Mouse (Mus musculus) embryonic facial prominence, embryonic 13.5 days (tissue): ENCODE results near the gene Rtn4rl1. TPM values are rescaled to one million over a fixed set of nuclear protein-coding genes. Genes with fewer than 3 reads are reported as not detected.

Source experiments
- ATAC-seq: fragments of 200-750 bp; cut with Nextera tagmentation; 2 replicates; pipeline ENCODE4 v1.8.0; 2017; ENCODE audit warnings: low read depth; ENCODE audit not compliant: insufficient number of reproducible peaks, insufficient read depth, low FRiP score, low TSS enrichment
- H3K27ac ChIP-seq: fragments of 300-500 bp; sonication (generic); 2 replicates; pipeline ENCODE4 v1.5.1; 2015; ENCODE audit warnings: moderate library complexity, mild to moderate bottlenecking, inconsistent platforms
- H3K27me3 ChIP-seq: fragments of 300-500 bp; sonication (generic); 2 replicates; pipeline ENCODE4 v1.6.1; 2015; ENCODE audit warnings: mild to moderate bottlenecking, inconsistent platforms
- H3K36me3 ChIP-seq: fragments of 300-500 bp; sonication (generic); 2 replicates; pipeline ENCODE4 v1.6.1; 2015; ENCODE audit warnings: mild to moderate bottlenecking, inconsistent platforms
- H3K4me1 ChIP-seq: fragments of 300-500 bp; sonication (generic); 2 replicates; pipeline ENCODE4 v1.6.1; 2015; ENCODE audit warnings: inconsistent platforms
- H3K4me2 ChIP-seq: fragments of 300-500 bp; sonication (generic); 2 replicates; pipeline ENCODE4 v1.6.1; 2015; ENCODE audit warnings: moderate library complexity, mild to moderate bottlenecking, inconsistent platforms
- H3K4me3 ChIP-seq: fragments of 300-500 bp; sonication (generic); 2 replicates; pipeline ENCODE4 v1.5.1; 2015; ENCODE audit warnings: mild to moderate bottlenecking, inconsistent platforms
- H3K9ac ChIP-seq: fragments of 300-500 bp; sonication (generic); 2 replicates; pipeline ENCODE4 v1.6.1; 2015; ENCODE audit warnings: mild to moderate bottlenecking, inconsistent platforms
- H3K9me3 ChIP-seq: fragments of 300-500 bp; sonication (generic); 2 replicates; pipeline ENCODE4 v1.6.1; 2016; ENCODE audit warnings: inconsistent platforms
- WGBS: fragments of 180-500 bp; shearing (Covaris S2); methylation state at CpG from one replicate; pipeline ENCODE4 v1.1.7; 2015; ENCODE audit warnings: mixed read lengths; 5-methylcytosine and 5-hydroxymethylcytosine counted together
- polyA plus RNA-seq: library from polyadenylated mRNA; unstranded; fragments of >200 nt; fragmentation: Nextera tagmentation; extraction: Ambion mirVana; gene quantifications from 2 replicates; pipeline ENCODE4 v1.2.1, GENCODE M21; 2015

Rtn4rl1 gene
- polyA plus RNA-seq, 1 experiment from 2014 or later = 7.1 TPM

GRCm38 (mm10) chr11:75204472-75204871 lies 10.9 kb downstream of the Rtn4rl1 start:
- Histone ChIP-seq H3K27me3 (peaks cover 9% of the 10 kb centered on the region), H3K27ac (no peak overlapping the region), H3K4me3 (no peak overlapping the region), H3K36me3 (no peaks in the 10 kb centered on the region), H3K9ac (no peak overlapping the region), H3K4me2 (no peak overlapping the region), H3K4me1 (peaks cover 19% of the 10 kb centered on the region; the same call in 1 of the 2 replicates), H3K9me3 (no peaks in the 10 kb centered on the region)
- WGBS = 35% methylated on average over 9 of the region's 9 CpGs
- no peak for ATAC-seq

- H3K9ac ChIP-seq = no peak overlapping the region
- H3K27me3 ChIP-seq = peaks cover 7% of the 10 kb centered on the region; the same call in 1 of the 2 replicates
- H3K4me2 ChIP-seq = no peak overlapping the region
- no peaks in the 10 kb centered on the region for H3K9me3 ChIP-seq
- ATAC-seq = no peak
- H3K36me3 ChIP-seq = no peaks in the 10 kb centered on the region
- H3K4me3 ChIP-seq = no peak overlapping the region
- H3K27ac ChIP-seq = no peak overlapping the region
- 60% methylated on average over 4 of the region's 4 CpGs for WGBS
- H3K4me1 ChIP-seq = peaks cover 17% of the 10 kb centered on the region
Measured at GRCm38 (mm10) chr11:75206347-75206746, 12.8 kb downstream of the Rtn4rl1 start.

GRCm38 (mm10) chr11:75209363-75209762 lies 15.8 kb downstream of the Rtn4rl1 start:
- Histone ChIP-seq H3K27me3 (0 out of 2 replicates have a peak, but pooled peaks cover 4% of the 10 kb centered on the region), H3K9me3 (no peaks in the 10 kb centered on the region), H3K9ac (no peak overlapping the region), H3K27ac (no peak overlapping the region), H3K4me1 (peaks cover 29% of the 10 kb centered on the region), H3K4me2 (no peak overlapping the region), H3K36me3 (no peaks in the 10 kb centered on the region), H3K4me3 (no peak overlapping the region)
- 65% methylated on average over 4 of the region's 4 CpGs for WGBS
- ATAC-seq = no peak

GRCm38 (mm10) chr11:75210093-75210492 lies 16.5 kb downstream of the Rtn4rl1 start:
- ATAC-seq = no peak
- WGBS = 67% methylated on average over 4 of the region's 4 CpGs
- H3K4me2 ChIP-seq = no peak overlapping the region
- 0 out of 2 replicates have a peak, but pooled peaks cover 4% of the 10 kb centered on the region for H3K27me3 ChIP-seq
- H3K9ac ChIP-seq = no peak overlapping the region
- peaks cover 28% of the 10 kb centered on the region for H3K4me1 ChIP-seq
- H3K27ac ChIP-seq = no peak overlapping the region
- no peaks in the 10 kb centered on the region for H3K36me3 ChIP-seq
- no peak overlapping the region for H3K4me3 ChIP-seq
- no peaks in the 10 kb centered on the region for H3K9me3 ChIP-seq

GRCm38 (mm10) chr11:75210755-75211154 lies 17.2 kb downstream of the Rtn4rl1 start:
- Histone ChIP-seq H3K4me3 (no peak overlapping the region), H3K9ac (no peak overlapping the region), H3K27ac (no peak overlapping the region), H3K4me1 (peaks cover 31% of the 10 kb centered on the region), H3K9me3 (no peaks in the 10 kb centered on the region), H3K36me3 (no peaks in the 10 kb centered on the region), H3K4me2 (no peak overlapping the region), H3K27me3 (0 out of 2 replicates have a peak, but pooled peaks cover 4% of the 10 kb centered on the region)
- 39% methylated on average over 6 of the region's 6 CpGs for WGBS
- ATAC-seq = no peak

GRCm38 (mm10) chr11:75212031-75212667 lies 18.6 kb downstream of the Rtn4rl1 start:
- H3K9ac ChIP-seq = no peak overlapping the region
- H3K27ac ChIP-seq = no peak overlapping the region
- ATAC-seq = 0 out of 2 replicates have a peak, but pooled peaks have one; percentile 21

GRCm38 (mm10) chr11:75212876-75213275 lies 19.3 kb downstream of the Rtn4rl1 start:
- no peak overlapping the region for H3K9ac ChIP-seq
- WGBS = 48% methylated on average over 3 of the region's 3 CpGs
- no peaks in the 10 kb centered on the region for H3K36me3 ChIP-seq
- no peak for ATAC-seq
- 0 out of 2 replicates have a peak, but pooled peaks cover 4% of the 10 kb centered on the region for H3K27me3 ChIP-seq
- no peak overlapping the region for H3K4me2 ChIP-seq
- no peaks in the 10 kb centered on the region for H3K9me3 ChIP-seq
- H3K4me1 ChIP-seq = peaks cover 31% of the 10 kb centered on the region
- H3K27ac ChIP-seq = no peak overlapping the region
- no peak overlapping the region for H3K4me3 ChIP-seq

More at GRCm38 (mm10) chr11:75212031-75212667, 18.6 kb downstream of the Rtn4rl1 start:
- WGBS = 52% methylated on average over 8 of the region's 8 CpGs
- Histone ChIP-seq H3K4me2 (no peak overlapping the region), H3K4me1 (peaks cover 31% of the 10 kb centered on the region), H3K4me3 (no peak overlapping the region), H3K27me3 (0 out of 2 replicates have a peak, but pooled peaks cover 4% of the 10 kb centered on the region), H3K36me3 (no peaks in the 10 kb centered on the region), H3K9me3 (no peaks in the 10 kb centered on the region)

- Histone ChIP-seq H3K4me1 (peaks cover 31% of the 10 kb centered on the region), H3K27me3 (0 out of 2 replicates have a peak, but pooled peaks cover 4% of the 10 kb centered on the region), H3K4me2 (peak overlapping the region; percentile 73), H3K27ac (no peak overlapping the region), H3K4me3 (peak overlapping the region; percentile 36), H3K9me3 (no peaks in the 10 kb centered on the region), H3K36me3 (no peaks in the 10 kb centered on the region), H3K9ac (peak overlapping the region; percentile 66)
- 4% methylated on average over 35 of the region's 35 CpGs for WGBS
- no peak for ATAC-seq
Measured at GRCm38 (mm10) chr11:75213372-75214080, 19.9 kb downstream of the Rtn4rl1 start.

- 14% methylated on average over 13 of the region's 13 CpGs for WGBS
- Histone ChIP-seq H3K9me3 (no peaks in the 10 kb centered on the region), H3K4me1 (peaks cover 31% of the 10 kb centered on the region), H3K27ac (no peak overlapping the region), H3K27me3 (0 out of 2 replicates have a peak, but pooled peaks cover 4% of the 10 kb centered on the region), H3K4me2 (peak overlapping the region; percentile 73), H3K9ac (peak overlapping the region; percentile 66), H3K4me3 (peak overlapping the region; percentile 36), H3K36me3 (no peaks in the 10 kb centered on the region)
- ATAC-seq = no peak
Measured at GRCm38 (mm10) chr11:75214081-75214950, 20.7 kb downstream of the Rtn4rl1 start.

GRCm38 (mm10) chr11:75220115-75220514 lies 26.5 kb downstream of the Rtn4rl1 start:
- WGBS = 49% methylated on average over 9 of the region's 9 CpGs
- H3K9me3 ChIP-seq = no peaks in the 10 kb centered on the region
- no peak overlapping the region for H3K4me3 ChIP-seq

GRCm38 (mm10) chr11:75220517-75221145 lies 27.0 kb downstream of the Rtn4rl1 start:
- no peaks in the 10 kb centered on the region for H3K36me3 ChIP-seq
- no peaks in the 10 kb centered on the region for H3K27me3 ChIP-seq
- H3K4me3 ChIP-seq = no peak overlapping the region
- H3K4me1 ChIP-seq = 0 out of 2 replicates have a peak, but pooled peaks cover 4% of the 10 kb centered on the region
- H3K27ac ChIP-seq = no peak overlapping the region
- H3K4me2 ChIP-seq = no peak overlapping the region
- H3K9me3 ChIP-seq = no peaks in the 10 kb centered on the region
- no peak for ATAC-seq
- no peak overlapping the region for H3K9ac ChIP-seq
- 46% methylated on average over 5 of the region's 6 CpGs for WGBS

More at GRCm38 (mm10) chr11:75220115-75220514, 26.5 kb downstream of the Rtn4rl1 start:
- Histone ChIP-seq H3K27me3 (no peaks in the 10 kb centered on the region), H3K4me2 (no peak overlapping the region), H3K9ac (no peak overlapping the region), H3K27ac (no peak overlapping the region), H3K4me1 (0 out of 2 replicates have a peak, but pooled peaks cover 7% of the 10 kb centered on the region), H3K36me3 (no peaks in the 10 kb centered on the region)
- 0 out of 2 replicates have a peak, but pooled peaks have one; percentile 56 for ATAC-seq
